Mouse (Mus musculus) Patski (cell line): ENCODE measurements around the gene Itga7. TPM values are rescaled to one million over a fixed set of nuclear protein-coding genes. Genes with fewer than 3 reads are reported as not detected.

Source experiments
- ATAC-seq: fragments of 100-300 bp; one replicate; pipeline ENCODE4 v1.8.0; 2021
- CTCF ChIA-PET: fragments of 350-600 bp; sonication (Branson Sonifier 250); formaldehyde crosslinking; loops from one replicate; lab custom pipeline; 2022; ENCODE audit warnings: inconsistent platforms; lab: Charles Lee
- POLR2A ChIA-PET: fragments of 350-600 bp; sonication (Branson Sonifier 250); formaldehyde crosslinking; loops from one replicate; lab custom pipeline; 2022; ENCODE audit warnings: antibody characterized with exemption, inconsistent platforms; lab: Charles Lee
- DNase-seq: peaks from one replicate; pipeline ENCODE4 v3.0.0-alpha.2; 2011; ENCODE audit warnings: low read depth, low spot score
- H3K27me3 ChIP-seq: fragments of 371-371 bp; one replicate; pipeline ENCODE4 v1.5.1; 2021
- CTCF ChIP-seq: fragments of 100-300 bp; IDR thresholded peaks from one replicate; pipeline ENCODE4 v1.5.1; 2021
- in situ Hi-C: fragments of 300-500 bp; cut with MboI; formaldehyde crosslinking; loops from 3 replicates; pipeline ENCODE4 v1.11.1; 2018; ENCODE audit warnings: low pct_unique_long_range_greater_than_20kb, mixed read lengths
- polyA plus RNA-seq: library from polyadenylated mRNA; unstranded; gene quantifications from one replicate; pipeline ENCODE4 v1.2.3, GENCODE M21; 2021

Itga7 gene
- polyA plus RNA-seq, 1 experiment from 2014 or later, result 20.3 TPM

GRCm38 (mm10) chr10:128990994-128991393, 57.4 kb downstream of the Itga7 start:
- ATAC-seq, result no peak
- POLR2A ChIA-PET, result no interaction called here
- in situ Hi-C loops, result no loop called here

GRCm38 (mm10) chr10:128995796-128996195, 62.2 kb downstream of the Itga7 start:
- DNase-seq (no peak), ATAC-seq (no peak)
- in situ Hi-C loops, result no loop called here
- H3K27me3 ChIP-seq, result no peaks in the 10 kb centered on the region
- CTCF ChIA-PET, result no interaction called here
- POLR2A ChIA-PET, result no interaction called here
- no peak for TF ChIP-seq CTCF

More at GRCm38 (mm10) chr10:128990994-128991393, 57.4 kb downstream of the Itga7 start:
- no peaks in the 10 kb centered on the region for H3K27me3 ChIP-seq
- CTCF ChIA-PET, result interaction anchor here (1.3 kb wide), 1 partner anchor 9 kb away, joined by 4 read pairs; no protein-coding TSS in a partner anchor
- no peak for DNase-seq
- no peak for TF ChIP-seq CTCF

- DNase-seq, result no peak
- in situ Hi-C loops, result no loop called here
- no peak for TF ChIP-seq CTCF
- POLR2A ChIA-PET, result no interaction called here
- CTCF ChIA-PET, result no interaction called here
- H3K27me3 ChIP-seq, result no peaks in the 10 kb centered on the region
- no peak for ATAC-seq
Observed at GRCm38 (mm10) chr10:128996523-128997040, 63.0 kb downstream of the Itga7 start.

GRCm38 (mm10) chr10:129004032-129004920, 70.7 kb downstream of the Itga7 start:
- no peak for TF ChIP-seq CTCF
- ChIA-PET CTCF (interaction anchor here (0.8 to 1.2 kb wide), 2 partner anchors 9 to 58 kb away, joined by 3 read pairs; no protein-coding TSS in a partner anchor), POLR2A (no interaction called here)
- in situ Hi-C loops, result no loop called here
- no peaks in the 10 kb centered on the region for H3K27me3 ChIP-seq
- ATAC-seq (no peak), DNase-seq (no peak)

Other genes with a start within 250 kb of the Itga7 start
- 93.3 TPM for gene Rab5b, start 237.6 kb upstream of the Itga7 start, polyA plus RNA-seq
- 1.1 TPM for gene Pmel, start 229.6 kb upstream of the Itga7 start, polyA plus RNA-seq
- 30.2 TPM for gene Cdk2, start 228.8 kb upstream of the Itga7 start, polyA plus RNA-seq
- 9.9 TPM for gene Dgka, start 189.0 kb upstream of the Itga7 start, polyA plus RNA-seq
- gene Pym1, start 185.9 kb upstream of the Itga7 start, polyA plus RNA-seq, result 37.8 TPM
- gene Mmp19, start 142.9 kb upstream of the Itga7 start, polyA plus RNA-seq, result 18.6 TPM
- gene Dnajc14, start 129.8 kb upstream of the Itga7 start, polyA plus RNA-seq, result 81.8 TPM
- gene Tmem198b, start 129.4 kb upstream of the Itga7 start, polyA plus RNA-seq, result 26.7 TPM
- gene Sarnp, start 116.5 kb upstream of the Itga7 start, polyA plus RNA-seq, result 105 TPM
- gene Ormdl2, start 112.2 kb upstream of the Itga7 start, polyA plus RNA-seq, result 56.5 TPM
- gene Gdf11, start 42.1 kb upstream of the Itga7 start, polyA plus RNA-seq, result 62.3 TPM
- gene Cd63, start 32.8 kb upstream of the Itga7 start, polyA plus RNA-seq, result 2,035 TPM
- gene Rdh5, start 10.9 kb upstream of the Itga7 start, polyA plus RNA-seq, result 10.8 TPM
- 203 TPM for gene Bloc1s1, start 9.8 kb upstream of the Itga7 start, polyA plus RNA-seq
- gene Mettl7b, start 27.2 kb downstream of the Itga7 start, polyA plus RNA-seq, result 6.1 TPM
- gene Olfr9, start 55.6 kb downstream of the Itga7 start, polyA plus RNA-seq, result not detected
- gene Olfr763, start 77.0 kb downstream of the Itga7 start, polyA plus RNA-seq, result not detected
- gene Olfr764-ps1, start 106.1 kb downstream of the Itga7 start, polyA plus RNA-seq, result not detected
- not detected for gene Olfr765, start 116.2 kb downstream of the Itga7 start, polyA plus RNA-seq
- not detected for gene Olfr766-ps1, start 135.2 kb downstream of the Itga7 start, polyA plus RNA-seq
- gene Olfr767, start 149.1 kb downstream of the Itga7 start, polyA plus RNA-seq, result 0.03 TPM
- gene Olfr768, start 165.6 kb downstream of the Itga7 start, polyA plus RNA-seq, result not detected
- gene Olfr769, start 184.0 kb downstream of the Itga7 start, polyA plus RNA-seq, result not detected
- gene Olfr770, start 205.2 kb downstream of the Itga7 start, polyA plus RNA-seq, result not detected
- not detected for gene Olfr771, start 230.9 kb downstream of the Itga7 start, polyA plus RNA-seq
- not detected for gene Olfr772, start 244.1 kb downstream of the Itga7 start, polyA plus RNA-seq